Mouse (Mus musculus) C2C12 (cell line): ENCODE data around the gene Pcdh15.

Experiments
- CTCF ChIP-seq: IDR thresholded peaks from one replicate; pipeline ENCODE4 v1.5.1; 2011; ENCODE audit not compliant: control insufficient read depth, insufficient read depth, insufficient read length
- MAX ChIP-seq: IDR thresholded peaks from one replicate; pipeline ENCODE4 v1.6.1; 2011; ENCODE audit warnings: mild to moderate bottlenecking, control low read depth
- MYOG ChIP-seq: IDR thresholded peaks from one replicate; pipeline ENCODE4 v1.6.1; 2011; ENCODE audit not compliant: control insufficient read depth, insufficient read length; ENCODE audit errors: extremely low read depth
- USF1 ChIP-seq: IDR thresholded peaks from one replicate; pipeline ENCODE4 v1.6.1; 2011; ENCODE audit warnings: low read depth, mild to moderate bottlenecking, control low read depth, moderate library complexity

DNA sequence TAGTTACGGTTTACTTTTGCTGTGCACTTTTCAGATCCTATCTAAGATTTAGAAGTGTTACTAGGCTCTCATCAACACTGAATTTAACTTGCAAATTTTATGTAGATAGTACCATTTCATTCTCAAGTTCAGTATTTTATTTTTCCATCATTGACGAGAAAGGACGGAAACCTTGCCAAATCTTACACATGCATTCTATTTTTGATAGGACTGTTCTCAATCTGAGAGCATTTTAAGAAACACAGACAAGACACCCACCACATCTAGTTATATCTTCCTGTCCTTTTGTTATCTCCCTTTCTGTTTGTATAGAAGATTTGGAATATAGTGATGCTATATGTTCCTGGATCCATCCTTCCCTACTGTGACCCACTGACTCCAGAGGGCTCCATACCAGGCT lies 332.2 kb downstream of the Pcdh15 start:
- TF ChIP-seq MYOG (no peak), CTCF (no peak), MAX (no peak), USF1 (no peak)
